Mouse (Mus musculus) olfactory bulb, adult 2 months (tissue): ENCODE data around the gene Rpl18a.

Source experiments
- CTCF ChIP-seq: fragments of 200-500 bp; IDR thresholded peaks from 2 replicates; pipeline ENCODE4 v1.5.1; 2012; ENCODE audit warnings: low read depth, mild to moderate bottlenecking, low read length, moderate library complexity; ENCODE audit not compliant: insufficient read depth
- POLR2A ChIP-seq: fragments of 200-500 bp; IDR thresholded peaks from 2 replicates; pipeline ENCODE4 v1.6.1; 2012; ENCODE audit warnings: mild to moderate bottlenecking, low read depth, low read length, moderate library complexity; ENCODE audit not compliant: insufficient read depth

DNA sequence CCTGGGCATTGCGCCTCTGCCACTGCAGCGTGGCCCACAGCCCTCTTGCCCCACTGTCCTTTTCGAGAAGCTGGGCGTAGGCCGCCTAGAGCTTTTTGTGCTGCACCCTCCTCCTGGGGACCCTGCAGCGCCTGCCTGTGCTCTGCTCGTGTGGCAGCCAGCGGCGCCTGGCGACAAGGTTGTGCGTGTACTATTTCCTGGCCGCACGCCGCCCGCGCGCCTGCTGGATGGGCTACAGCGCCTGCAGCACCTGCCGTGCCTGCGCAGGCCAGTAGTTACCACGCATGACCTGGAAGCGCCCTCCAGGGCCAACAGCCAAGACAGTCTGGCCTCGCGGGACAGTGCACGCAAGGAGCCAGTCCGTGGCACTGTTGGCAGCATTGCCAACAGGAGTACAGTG is 16.3 kb upstream of the Rpl18a start:
- TF ChIP-seq CTCF (no peak), POLR2A (no peak)
